Mouse (Mus musculus) liver, adult 2 months (tissue): ENCODE results near the gene Ecsit.

ENCODE experiments used
- CTCF ChIP-seq: fragments of 200-500 bp; IDR thresholded peaks from 2 replicates; pipeline ENCODE4 v1.5.1; 2011; ENCODE audit warnings: low read depth, low read length, control low read depth
- POLR2A ChIP-seq: fragments of 200-500 bp; IDR thresholded peaks from 2 replicates; pipeline ENCODE4 v1.6.1; 2011; ENCODE audit warnings: low read length, control low read depth; ENCODE audit not compliant: insufficient read depth; ENCODE audit errors: extremely low read depth

- TF ChIP-seq CTCF (peak; percentile 90), POLR2A (no peak)
Measured at GRCm38 (mm10) chr9:22066433-22066832, 18.8 kb downstream of the Ecsit start.
